Mouse (Mus musculus) ES-E14 (cell line): ENCODE measurements around the gene Stxbp2. TPM values are rescaled to one million over a fixed set of nuclear protein-coding genes. Genes with fewer than 3 reads are reported as not detected.

Experiments used
- DNase-seq: peaks from one replicate; pipeline ENCODE4 v3.0.0-alpha.2; 2013; ENCODE audit warnings: low read depth, low spot score
- H3K27ac ChIP-seq: 2 replicates; pipeline ENCODE4 v1.5.1; 2012; ENCODE audit warnings: low read depth, mild to moderate bottlenecking, low read length, moderate library complexity, mixed read lengths; ENCODE audit not compliant: poor library complexity, insufficient read depth, severe bottlenecking
- H3K36me3 ChIP-seq: 2 replicates; pipeline ENCODE4 v1.6.1; 2012; ENCODE audit warnings: mild to moderate bottlenecking, low read length, moderate library complexity, mixed read lengths; ENCODE audit not compliant: control insufficient read depth, poor library complexity, insufficient read depth, severe bottlenecking
- H3K4me1 ChIP-seq, 2 experiments: fragments of 150-350 bp in 1 of 2; sonication (generic) in 1 of 2; 2 replicates each; pipeline ENCODE4 v1.6.1; 2012; ENCODE audit warnings: low read length in 2 of 2, mild to moderate bottlenecking in 1 of 2, mixed read lengths in 1 of 2; ENCODE audit not compliant: control insufficient read depth in 2 of 2, insufficient read depth in 2 of 2, poor library complexity in 1 of 2
- H3K4me3 ChIP-seq, 2 experiments: fragments of 150-350 bp in 1 of 2; sonication (generic) in 1 of 2; 2 replicates each; pipeline ENCODE4 v1.5.1; 2012; ENCODE audit warnings: low read length in 2 of 2, low read depth in 1 of 2, mild to moderate bottlenecking in 1 of 2, mixed read lengths in 1 of 2; ENCODE audit not compliant: insufficient read depth in 1 of 2, poor library complexity in 1 of 2, severe bottlenecking in 1 of 2
- H3K9ac ChIP-seq: 2 replicates; pipeline ENCODE4 v1.6.1; 2012; ENCODE audit warnings: low read depth, mild to moderate bottlenecking, low read length, mixed read lengths; ENCODE audit not compliant: poor library complexity, insufficient read depth, severe bottlenecking
- H3K9me3 ChIP-seq: fragments of 150-350 bp; sonication (generic); 2 replicates; pipeline ENCODE4 v1.6.1; 2012; ENCODE audit warnings: low read depth, mild to moderate bottlenecking, low read length; ENCODE audit not compliant: control insufficient read depth, insufficient read depth
- CHD2 ChIP-seq: IDR thresholded peaks from 2 replicates; pipeline ENCODE4 v1.6.1; 2014; ENCODE audit warnings: mild to moderate bottlenecking, low read depth, low read length, inconsistent platforms
- HCFC1 ChIP-seq: IDR thresholded peaks from 2 replicates; pipeline ENCODE4 v1.6.1; 2012; ENCODE audit warnings: low read length, inconsistent platforms, borderline replicate concordance; ENCODE audit not compliant: insufficient read depth
- MAFK ChIP-seq: IDR thresholded peaks from 2 replicates; pipeline ENCODE4 v1.6.1; 2014; ENCODE audit warnings: mild to moderate bottlenecking, low read depth, low read length, inconsistent platforms; ENCODE audit not compliant: insufficient read depth
- ZC3H11A ChIP-seq: IDR thresholded peaks from 2 replicates; pipeline ENCODE4 v1.6.1; 2012; ENCODE audit warnings: low read depth, mild to moderate bottlenecking, inconsistent platforms, low read length, borderline replicate concordance
- ZNF384 ChIP-seq: IDR thresholded peaks from 2 replicates; pipeline ENCODE4 v1.6.1; 2012; ENCODE audit warnings: low read depth, low read length, inconsistent platforms
- in situ Hi-C, 2 experiments: fragments of 600-800 bp; cut with MboI; formaldehyde crosslinking; loops; one replicate each; pipeline ENCODE4 v1.15.1; 2025; ENCODE audit warnings: low sequenced_read_pairs in 2 of 2, inconsistent platforms in 1 of 2; ENCODE audit not compliant: unreplicated experiment in 2 of 2
- total RNA-seq: library from RNA; depleted of rRNA; stranded (reverse); fragments of 300-350 nt; gene quantifications from 2 replicates; pipeline ENCODE4 v1.2.3, GENCODE M21; 2012; rRNA removed

Gene Stxbp2
- total RNA-seq, 1 experiment: 38.5 TPM

DNA sequence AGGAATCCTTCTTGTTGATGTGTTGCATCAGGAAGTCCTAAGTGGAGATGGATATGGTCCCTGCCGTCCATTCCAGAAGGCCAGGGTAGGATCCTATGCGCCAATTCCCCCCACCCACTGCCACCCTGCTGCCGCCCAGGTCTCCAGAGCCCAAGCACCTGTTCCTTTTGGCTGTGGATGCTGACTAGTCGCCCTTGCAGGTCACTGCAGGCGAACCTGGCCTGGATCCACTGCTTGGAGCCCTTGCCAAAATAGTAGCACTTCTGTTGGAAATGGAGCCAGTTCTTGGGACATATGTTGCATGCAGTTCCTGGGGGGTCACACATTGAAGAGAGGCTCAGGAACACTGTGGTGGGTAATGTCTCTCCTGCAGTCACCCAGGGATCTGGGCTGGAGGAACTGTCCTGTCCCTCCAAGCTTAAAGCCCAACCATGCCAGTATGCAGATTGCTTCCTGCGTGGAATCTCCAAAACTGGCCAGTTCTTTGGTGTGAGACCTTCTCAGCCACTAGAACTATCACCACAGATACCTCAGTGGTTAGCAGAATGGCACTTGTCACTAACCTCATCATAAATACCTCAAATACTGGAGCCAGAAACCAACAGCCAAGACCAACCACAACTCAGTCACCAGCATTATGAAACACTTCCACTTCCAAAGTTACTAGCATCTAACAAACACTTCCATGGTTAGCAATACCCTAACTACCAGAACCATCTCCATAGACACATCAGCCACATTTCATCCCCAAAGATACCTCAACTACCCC is 52.8 kb downstream of the Stxbp2 start:
- H3K9me3 ChIP-seq: no peaks in the 10 kb centered on the region
- H3K4me1 ChIP-seq: peaks cover 0 to 4% of the 10 kb centered on the region in 2 experiments; a peak in 1 of 4 replicates
- peaks cover 10% of the 10 kb centered on the region for H3K36me3 ChIP-seq
- in situ Hi-C loops: no loop called here
- no peak overlapping the region for H3K9ac ChIP-seq
- H3K27ac ChIP-seq: no peak overlapping the region
- no peak overlapping the region for H3K4me3 ChIP-seq
- DNase-seq: no peak
- no peak for TF ChIP-seq HCFC1

DNA sequence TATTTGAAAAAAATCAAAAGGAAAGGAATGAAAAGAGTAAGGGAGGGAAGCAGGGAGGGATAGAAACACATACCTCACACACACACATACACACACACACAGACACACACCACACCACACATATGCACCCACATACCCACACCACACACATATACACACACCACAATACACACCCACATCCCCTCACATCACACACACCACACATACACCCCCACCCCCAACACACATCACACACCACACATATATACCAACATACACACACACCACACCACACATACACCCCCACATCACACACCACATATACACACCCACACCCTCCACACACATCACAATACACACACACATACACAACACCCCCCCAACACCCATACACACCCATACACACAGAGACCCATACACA is 53.8 kb downstream of the Stxbp2 start:
- H3K27ac ChIP-seq: no peak overlapping the region
- 0 out of 4 replicates have a peak, but pooled peaks cover 0 to under 1% of the 10 kb centered on the region in 2 experiments for H3K4me1 ChIP-seq
- DNase-seq: no peak
- no peaks in the 10 kb centered on the region for H3K9me3 ChIP-seq
- in situ Hi-C loops: no loop called here
- no peak for TF ChIP-seq ZC3H11A
- H3K36me3 ChIP-seq: peaks cover 5% of the 10 kb centered on the region
- H3K9ac ChIP-seq: no peak overlapping the region
- no peak overlapping the region for H3K4me3 ChIP-seq

GRCm38 (mm10) chr8:3685422-3685821 is 54.7 kb downstream of the Stxbp2 start:
- in situ Hi-C loops: no loop called here
- H3K36me3 ChIP-seq: peaks cover 2% of the 10 kb centered on the region; the same call in 1 of the 2 replicates
- no peak overlapping the region for H3K9ac ChIP-seq
- no peaks in the 10 kb centered on the region for H3K4me1 ChIP-seq
- no peak overlapping the region for H3K4me3 ChIP-seq
- TF ChIP-seq ZNF384 (no peak), HCFC1 (no peak), ZC3H11A (no peak), MAFK (no peak), CHD2 (no peak)
- H3K9me3 ChIP-seq: no peaks in the 10 kb centered on the region
- DNase-seq: no peak
- H3K27ac ChIP-seq: no peak overlapping the region

DNA sequence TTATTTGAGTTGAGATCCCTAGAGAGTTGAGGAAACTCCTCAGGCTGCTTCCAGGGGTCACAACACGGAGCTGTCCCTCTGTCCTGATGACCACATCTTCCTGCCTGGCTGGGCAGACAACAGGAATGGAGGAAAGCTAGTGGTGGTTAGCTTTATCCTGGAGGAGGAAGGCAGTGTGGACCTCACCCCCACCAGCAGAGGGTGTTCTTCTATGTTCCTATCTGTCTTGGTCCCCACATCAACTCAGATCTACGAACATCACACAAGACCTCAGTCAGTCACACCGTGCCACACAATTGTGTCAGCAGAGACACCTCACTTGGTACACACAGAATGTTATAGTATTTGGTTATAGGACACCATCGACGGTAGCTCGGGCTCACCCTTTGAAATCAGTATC is 56.8 kb downstream of the Stxbp2 start:
- H3K4me3 ChIP-seq: no peak overlapping the region
- no peak overlapping the region for H3K9ac ChIP-seq
- DNase-seq: no peak
- in situ Hi-C loops: no loop called here
- H3K27ac ChIP-seq: no peak overlapping the region
- H3K4me1 ChIP-seq: no peaks in the 10 kb centered on the region
- no peak for TF ChIP-seq MAFK
- H3K36me3 ChIP-seq: no peaks in the 10 kb centered on the region
- H3K9me3 ChIP-seq: no peaks in the 10 kb centered on the region

DNA sequence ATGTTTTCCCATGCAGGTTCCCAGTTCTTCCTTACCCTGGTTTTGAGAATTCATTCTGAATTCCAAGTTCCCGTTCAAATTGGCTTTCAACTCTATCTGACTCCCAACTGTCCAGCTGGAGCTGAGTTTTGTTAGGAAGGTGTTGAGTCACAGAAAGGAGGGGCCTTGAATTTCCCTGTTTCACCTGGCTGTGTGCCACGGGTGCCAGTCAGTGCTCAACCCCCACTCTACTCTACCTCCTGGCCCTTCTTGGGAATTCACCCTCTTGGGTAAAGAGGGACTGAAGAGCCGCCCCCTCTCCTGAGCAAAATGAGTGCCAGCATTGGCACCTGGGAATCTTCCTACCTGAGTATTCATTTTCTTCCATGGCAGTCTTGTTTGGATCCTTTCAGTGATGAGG is 60.0 kb downstream of the Stxbp2 start:
- Histone ChIP-seq H3K4me1 (no peaks in the 10 kb centered on the region), H3K36me3 (no peaks in the 10 kb centered on the region), H3K9ac (no peak overlapping the region), H3K4me3 (no peak overlapping the region), H3K9me3 (peaks cover 4% of the 10 kb centered on the region; the same call in 1 of the 2 replicates), H3K27ac (no peak overlapping the region)
- DNase-seq: no peak
- in situ Hi-C loops: no loop called here
- TF ChIP-seq CHD2 (no peak), MAFK (no peak), HCFC1 (no peak), ZNF384 (no peak)

Other genes starting within 250 kb of the Stxbp2 start
- 34.7 and 40.9 TPM in 2 replicates for gene Arhgef18, start 237.9 kb upstream of the Stxbp2 start, total RNA-seq
- 3.2 and 5.5 TPM in 2 replicates for gene Pex11g, start 163.3 kb upstream of the Stxbp2 start, total RNA-seq
- gene Tex45, start 160.1 kb upstream of the Stxbp2 start, total RNA-seq: 0.16 TPM in 1 of 2 replicates, not detected in the other
- gene Zfp358, start 137.8 kb upstream of the Stxbp2 start, total RNA-seq: 5.1 and 7.1 TPM in 2 replicates
- gene Mcoln1, start 130.5 kb upstream of the Stxbp2 start, total RNA-seq: 48.6 and 79.9 TPM in 2 replicates
- gene Pnpla6, start 115.6 kb upstream of the Stxbp2 start, total RNA-seq: 125 and 201 TPM in 2 replicates
- gene C330021F23Rik, start 63.0 kb upstream of the Stxbp2 start, total RNA-seq: 4.5 and 4.6 TPM in 2 replicates
- gene Camsap3, start 43.7 kb upstream of the Stxbp2 start, total RNA-seq: 22.4 and 36.8 TPM in 2 replicates
- gene Xab2, start 9.6 kb upstream of the Stxbp2 start, total RNA-seq: 76.0 and 78.9 TPM in 2 replicates
- gene Pet100, start 9.4 kb upstream of the Stxbp2 start, total RNA-seq: 97.6 and 110 TPM in 2 replicates
- gene Pcp2, start 5.4 kb upstream of the Stxbp2 start, total RNA-seq: 0.79 and 0.89 TPM in 2 replicates
- gene Retn, start 24.8 kb downstream of the Stxbp2 start, total RNA-seq: 0.45 and 0.74 TPM in 2 replicates
- 0.22 and 0.32 TPM in 2 replicates for gene Mcemp1, start 34.8 kb downstream of the Stxbp2 start, total RNA-seq
- gene Fcor, start 41.4 kb downstream of the Stxbp2 start, total RNA-seq: 11.6 TPM in 2 replicates
- gene Trappc5, start 45.3 kb downstream of the Stxbp2 start, total RNA-seq: 20.4 and 29.0 TPM in 2 replicates
- gene Fcer2a, start 63.2 kb downstream of the Stxbp2 start, total RNA-seq: 0.16 and 0.18 TPM in 2 replicates
- not detected in 2 replicates for gene Clec4g, start 89.7 kb downstream of the Stxbp2 start, total RNA-seq
- not detected in 2 replicates for gene Cd209a, start 118.0 kb downstream of the Stxbp2 start, total RNA-seq
- gene Cd209e, start 223.4 kb downstream of the Stxbp2 start, total RNA-seq: 0.13 TPM in 1 of 2 replicates, not detected in the other
- not detected in 2 replicates for gene Cd209d, start 247.6 kb downstream of the Stxbp2 start, total RNA-seq